ENCODE assay signal across 19 mouse cellular contexts in the genomic region with DNA sequence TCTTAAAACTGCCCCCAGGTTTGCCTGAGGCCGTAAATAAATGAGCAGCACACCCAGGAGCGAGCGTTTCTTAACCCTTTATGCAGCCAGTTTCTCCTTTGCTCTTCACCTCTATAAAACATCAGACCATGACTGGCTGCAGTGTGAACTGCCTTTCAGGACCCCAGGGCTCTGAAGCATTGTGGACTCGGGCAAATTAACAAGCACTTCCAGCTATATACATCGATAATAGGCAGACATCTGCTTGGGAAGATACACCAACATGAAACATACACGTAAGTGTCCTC.
A peak's percentile ranks its signal among the peaks of the same experiment; 100 is the strongest.
DNase-seq lines count a peak whose midpoint lies in the region; ATAC-seq and TF ChIP-seq lines count a peak whose summit lies in the region.
"Had no signal": no experiment of that assay in that cellular context is flagged by ENCODE, and none has a peak within 500 bp of the region (broad histone marks: within the 10 kb centered on the region; RNA-seq: fewer than 3 reads in every experiment).

No protein-coding gene starts in this region.

- H3K4me3 ChIP-seq in hindbrain, postnatal 0 days (ENCODE audit: low read length), result no peak overlapping the region
- H3K4me3 ChIP-seq in hindbrain, embryonic 12.5 days, result no peak overlapping the region
- H3K4me3 ChIP-seq in midbrain, embryonic 14.5 days (replicated peaks; ENCODE audit: low read depth, low read length), result no peak overlapping the region
- no peak overlapping the region for H3K4me3 ChIP-seq in neural tube, embryonic 15.5 days (replicated peaks)
- H3K4me3 ChIP-seq in forebrain, embryonic 12.5 days (replicated peaks), result no peak overlapping the region
- H3K4me3 ChIP-seq: embryonic facial prominence, embryonic 13.5 days; heart, embryonic 10.5 days; heart, embryonic 15.5 days; lung, embryonic 15.5 days had no signal

- no peak for DNase-seq in hindbrain, postnatal 0 days (ENCODE audit: low spot score)
- DNase-seq in forelimb bud, embryonic 11.5 days (ENCODE audit: low read depth, low spot score), result peak; percentile 56
- DNase-seq in midbrain, embryonic 14.5 days, result peak; percentile 46
- DNase-seq in adrenal gland, adult 18-20 months (ENCODE audit: low spot score in 2 of 2), result no peak
- DNase-seq: cerebellum, adult 18-20 months; thymus, adult 18-20 months; thymus, postnatal 36 days had no signal

- 0 out of 2 replicates have a peak overlapping the region, but pooled peaks have one; percentile 16 for H3K4me2 ChIP-seq in hindbrain, postnatal 0 days (ENCODE audit: low read depth, low read length)
- H3K4me2 ChIP-seq in hindbrain, embryonic 12.5 days (replicated peaks), result no peak overlapping the region
- no peak overlapping the region for H3K4me2 ChIP-seq in midbrain, embryonic 14.5 days (ENCODE audit: low read length)
- H3K4me2 ChIP-seq in neural tube, embryonic 15.5 days, result peak overlapping the region; percentile 29
- no peak overlapping the region for H3K4me2 ChIP-seq in forebrain, embryonic 12.5 days
- H3K4me2 ChIP-seq: embryonic facial prominence, embryonic 13.5 days; heart, embryonic 15.5 days; liver, embryonic 11.5 days; lung, embryonic 15.5 days had no signal

- H3K36me3 ChIP-seq in hindbrain, postnatal 0 days (ENCODE audit: insufficient read depth, low read length), result no peaks in the 10 kb centered on the region
- H3K36me3 ChIP-seq in hindbrain, embryonic 12.5 days, result no peaks in the 10 kb centered on the region
- no peaks in the 10 kb centered on the region for H3K36me3 ChIP-seq in midbrain, embryonic 14.5 days (ENCODE audit: control insufficient read depth, insufficient read depth, low read length)
- H3K36me3 ChIP-seq in neural tube, embryonic 15.5 days, result no peaks in the 10 kb centered on the region
- no peaks in the 10 kb centered on the region for H3K36me3 ChIP-seq in forebrain, embryonic 12.5 days (replicated peaks)
- H3K36me3 ChIP-seq: lung, embryonic 15.5 days had no signal

- H3K9ac ChIP-seq in hindbrain, postnatal 0 days (replicated peaks; ENCODE audit: low read length), result no peak overlapping the region
- no peak overlapping the region for H3K9ac ChIP-seq in hindbrain, embryonic 12.5 days
- no peak overlapping the region for H3K9ac ChIP-seq in midbrain, embryonic 14.5 days (replicated peaks; ENCODE audit: low read length)
- H3K9ac ChIP-seq in neural tube, embryonic 15.5 days (replicated peaks), result no peak overlapping the region
- H3K9ac ChIP-seq in forebrain, embryonic 12.5 days, result no peak overlapping the region
- H3K9ac ChIP-seq: embryonic facial prominence, embryonic 13.5 days; forebrain, postnatal 0 days; heart, embryonic 15.5 days; lung, embryonic 15.5 days had no signal

- H3K9me3 ChIP-seq in hindbrain, postnatal 0 days (ENCODE audit: low read length), result no peaks in the 10 kb centered on the region
- no peaks in the 10 kb centered on the region for H3K9me3 ChIP-seq in hindbrain, embryonic 12.5 days (replicated peaks)
- no peaks in the 10 kb centered on the region for H3K9me3 ChIP-seq in midbrain, embryonic 14.5 days (ENCODE audit: control insufficient read depth, low read length)
- H3K9me3 ChIP-seq in neural tube, embryonic 15.5 days (replicated peaks), result no peaks in the 10 kb centered on the region
- no peaks in the 10 kb centered on the region for H3K9me3 ChIP-seq in forebrain, embryonic 12.5 days
- H3K9me3 ChIP-seq: embryonic facial prominence, embryonic 13.5 days; heart, embryonic 10.5 days; heart, embryonic 15.5 days; lung, embryonic 15.5 days had no signal

- H3K4me1 ChIP-seq in hindbrain, postnatal 0 days (ENCODE audit: insufficient read depth, low read length), result peaks cover 7% of the 10 kb centered on the region; the same call in 1 of the 2 replicates
- no peaks in the 10 kb centered on the region for H3K4me1 ChIP-seq in hindbrain, embryonic 12.5 days
- H3K4me1 ChIP-seq in midbrain, embryonic 14.5 days (ENCODE audit: control insufficient read depth, insufficient read depth, low read length), result no peaks in the 10 kb centered on the region
- H3K4me1 ChIP-seq in neural tube, embryonic 15.5 days, result peaks cover 10% of the 10 kb centered on the region
- H3K4me1 ChIP-seq in forebrain, embryonic 12.5 days, result no peaks in the 10 kb centered on the region

- 56% methylated on average over 6 of the region's 6 CpGs for WGBS in hindbrain, postnatal 0 days
- WGBS in hindbrain, embryonic 12.5 days, result 71% methylated on average over 6 of the region's 6 CpGs
- 61% methylated on average over 6 of the region's 6 CpGs for WGBS in midbrain, embryonic 14.5 days
- WGBS in neural tube, embryonic 15.5 days, result 14% methylated on average over 6 of the region's 6 CpGs
- WGBS in forebrain, embryonic 12.5 days, result 64% methylated on average over 6 of the region's 6 CpGs

- ATAC-seq in hindbrain, postnatal 0 days, result no peak
- no peak for ATAC-seq in hindbrain, embryonic 12.5 days (ENCODE audit: low FRiP score)
- ATAC-seq in midbrain, embryonic 14.5 days (ENCODE audit: low FRiP score, low TSS enrichment), result peak; percentile 47; the same call in 1 of the 2 replicates
- no peak for ATAC-seq in neural tube, embryonic 15.5 days (ENCODE audit: low FRiP score)
- ATAC-seq in forebrain, embryonic 12.5 days (ENCODE audit: low FRiP score), result no peak
- ATAC-seq: intestine, embryonic 16.5 days had no signal

- no peaks in the 10 kb centered on the region for H3K27me3 ChIP-seq in hindbrain, postnatal 0 days (ENCODE audit: insufficient read depth, low read length)
- H3K27me3 ChIP-seq in hindbrain, embryonic 12.5 days, result no peaks in the 10 kb centered on the region
- H3K27me3 ChIP-seq in midbrain, embryonic 14.5 days (ENCODE audit: control insufficient read depth, insufficient read depth, low read length), result no peaks in the 10 kb centered on the region
- no peaks in the 10 kb centered on the region for H3K27me3 ChIP-seq in neural tube, embryonic 15.5 days (replicated peaks)
- no peaks in the 10 kb centered on the region for H3K27me3 ChIP-seq in forebrain, embryonic 12.5 days
- H3K27me3 ChIP-seq: embryonic facial prominence, embryonic 13.5 days; heart, embryonic 15.5 days; lung, embryonic 15.5 days; Patski had no signal

- TF ChIP-seq CTCF in hindbrain, postnatal 0 days (IDR thresholded peaks at IDR 0.05; ENCODE audit: low read depth), result no peak

- no peak overlapping the region for H3K27ac ChIP-seq in hindbrain, postnatal 0 days
- no peak overlapping the region for H3K27ac ChIP-seq in hindbrain, embryonic 12.5 days
- no peak overlapping the region for H3K27ac ChIP-seq in midbrain, embryonic 14.5 days (replicated peaks; ENCODE audit: low read depth, low read length)
- H3K27ac ChIP-seq in neural tube, embryonic 15.5 days (replicated peaks), result no peak overlapping the region
- no peak overlapping the region for H3K27ac ChIP-seq in forebrain, embryonic 12.5 days
- H3K27ac ChIP-seq: heart, embryonic 10.5 days; heart, embryonic 15.5 days; lung, embryonic 15.5 days; stomach, postnatal 0 days had no signal

Comparison
In these comparisons a context has a peak if more than half of its experiments do, and no peak if none do; other contexts are left out.
1. H3K4me2 ChIP-seq: peak in hindbrain, postnatal 0 days (single experiment) and neural tube, embryonic 15.5 days (single experiment); none in hindbrain, embryonic 12.5 days (single experiment), midbrain, embryonic 14.5 days (single experiment) and forebrain, embryonic 12.5 days (single experiment).
2. DNase-seq: peak in forelimb bud, embryonic 11.5 days (single experiment) and midbrain, embryonic 14.5 days (single experiment); none in hindbrain, postnatal 0 days (single experiment) and adrenal gland, adult 18-20 months (0 of 2).